In the genomic region with DNA sequence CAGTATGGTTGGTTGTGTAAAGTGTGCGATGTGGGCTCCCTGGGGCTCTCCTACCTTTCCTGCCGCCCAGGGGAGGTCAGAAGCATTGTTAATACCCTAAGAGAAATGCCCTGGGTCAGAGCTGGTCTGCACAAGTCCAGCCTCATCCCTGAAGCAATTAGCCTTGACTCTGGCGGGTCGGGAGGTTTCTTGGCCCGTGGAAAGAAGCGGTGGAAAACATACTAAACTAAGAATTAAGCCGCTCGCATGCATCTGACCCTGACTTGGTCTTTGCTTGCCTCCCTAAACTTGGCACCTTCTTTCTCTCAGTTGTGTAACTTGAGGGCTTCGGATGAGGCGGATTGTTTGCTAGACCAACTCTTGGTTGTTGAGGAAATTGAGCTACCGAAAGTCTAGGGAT, we compare ENCODE assay signal across 9 mouse cellular contexts. TPM values are rescaled to one million over a fixed set of nuclear protein-coding genes. Genes with fewer than 3 reads are reported as not detected.
DNase-seq lines count a peak whose midpoint lies in the region; ATAC-seq and TF ChIP-seq lines count a peak whose summit lies in the region.
"Had no signal": no experiment of that assay in that cellular context is flagged by ENCODE, and none has a peak within 500 bp of the region (broad histone marks: within the 10 kb centered on the region; RNA-seq: fewer than 3 reads in every experiment).

No protein-coding gene starts in this region.

- TF ChIP-seq CTCF in G1E (IDR thresholded peaks at IDR 0.05; ENCODE audit: low read depth, low read length): no peak
- no peak for TF ChIP-seq CTCF in forebrain, postnatal 0 days (IDR thresholded peaks at IDR 0.05; ENCODE audit: low read depth)

- DNase-seq in gastrocnemius, adult 18-20 months (ENCODE audit: low spot score): peak; percentile 2
- no peak for DNase-seq in gastrocnemius, postnatal 14 days
- no peak for DNase-seq in G1E (ENCODE audit: low spot score)
- no peak for DNase-seq in forebrain, postnatal 0 days
- DNase-seq in testis, postnatal 10 days (ENCODE audit: low spot score): no peak
- no peak for DNase-seq in right cerebral cortex, postnatal 4 days

- TF ChIP-seq POLR2A in myocyte (IDR thresholded peaks at IDR 0.05; ENCODE audit: insufficient read length, low read depth): no peak

- H3K9ac ChIP-seq in forebrain, postnatal 0 days: peak overlapping the region; percentile 77; the same call in 1 of the 2 replicates
- H3K9ac ChIP-seq in kidney, embryonic 16.5 days (replicated peaks; ENCODE audit: low read length): peak overlapping the region; percentile 93

- intact Hi-C loops in gastrocnemius, postnatal 14 days (cut with DNase I; ENCODE audit: low total_unique reads): no loop called here

- H3K4me1 ChIP-seq in G1E (ENCODE audit: insufficient read depth, low read depth, low read length): peaks cover 56% of the 10 kb centered on the region
- H3K4me1 ChIP-seq in forebrain, postnatal 0 days (ENCODE audit: insufficient read depth): peaks cover 12% of the 10 kb centered on the region
- H3K4me1 ChIP-seq in kidney, embryonic 16.5 days (ENCODE audit: insufficient read depth, low read length): peaks cover 31% of the 10 kb centered on the region

- no peaks in the 10 kb centered on the region for H3K9me3 ChIP-seq in G1E (replicated peaks)
- no peaks in the 10 kb centered on the region for H3K9me3 ChIP-seq in forebrain, postnatal 0 days (ENCODE audit: low read length)
- no peaks in the 10 kb centered on the region for H3K9me3 ChIP-seq in kidney, embryonic 16.5 days (ENCODE audit: low read length)

- no peaks in the 10 kb centered on the region for H3K27me3 ChIP-seq in G1E (ENCODE audit: insufficient read depth, low read length)
- no peaks in the 10 kb centered on the region for H3K27me3 ChIP-seq in forebrain, postnatal 0 days (ENCODE audit: insufficient read depth, low read length)
- no peaks in the 10 kb centered on the region for H3K27me3 ChIP-seq in kidney, embryonic 16.5 days (ENCODE audit: insufficient read depth, low read length)
- H3K27me3 ChIP-seq in myocyte (ENCODE audit: control insufficient read depth, insufficient read depth, insufficient read length): no peaks in the 10 kb centered on the region
- H3K27me3 ChIP-seq: Patski had no signal

- WGBS in forebrain, postnatal 0 days: 30% methylated on average over 11 of the region's 11 CpGs
- WGBS in kidney, embryonic 16.5 days: 7% methylated on average over 11 of the region's 11 CpGs

- H3K27ac ChIP-seq in forebrain, postnatal 0 days (ENCODE audit: low read depth, low read length): no peak overlapping the region
- peak overlapping the region; percentile 94 for H3K27ac ChIP-seq in kidney, embryonic 16.5 days (ENCODE audit: low read length)

- peak overlapping the region; percentile 95 for H3K4me3 ChIP-seq in G1E (ENCODE audit: low read depth, low read length)
- H3K4me3 ChIP-seq in forebrain, postnatal 0 days (ENCODE audit: low read depth, low read length): peak overlapping the region; percentile 94
- H3K4me3 ChIP-seq in kidney, embryonic 16.5 days (ENCODE audit: low read length): peak overlapping the region; percentile 91
- H3K4me3 ChIP-seq in myocyte: peak overlapping the region; percentile 50

- H3K4me2 ChIP-seq in forebrain, postnatal 0 days (ENCODE audit: low read depth): peak overlapping the region; percentile 93
- H3K4me2 ChIP-seq in kidney, embryonic 16.5 days (replicated peaks; ENCODE audit: low read depth, low read length): peak overlapping the region; percentile 73
- H3K4me2 ChIP-seq in myocyte (ENCODE audit: low read depth): peak overlapping the region; percentile 88

- no peak for ATAC-seq in G1E (ENCODE audit: extremely low read depth, insufficient number of reproducible peaks, low FRiP score, poor library complexity, severe bottlenecking)
- no peak for ATAC-seq in forebrain, postnatal 0 days
- ATAC-seq in kidney, embryonic 16.5 days (ENCODE audit: low FRiP score, low TSS enrichment): no peak
- ATAC-seq: Patski had no signal

- peaks cover 58% of the 10 kb centered on the region for H3K79me2 ChIP-seq in myocyte (ENCODE audit: control insufficient read depth, insufficient read depth)

- H3ac ChIP-seq in myocyte (ENCODE audit: control insufficient read depth, insufficient read length): peak overlapping the region; percentile 94

- peaks cover 26% of the 10 kb centered on the region for H3K36me3 ChIP-seq in G1E (replicated peaks)
- H3K36me3 ChIP-seq in forebrain, postnatal 0 days (ENCODE audit: insufficient read depth): no peaks in the 10 kb centered on the region
- no peaks in the 10 kb centered on the region for H3K36me3 ChIP-seq in kidney, embryonic 16.5 days (ENCODE audit: insufficient read depth, low read length)
- no peaks in the 10 kb centered on the region for H3K36me3 ChIP-seq in myocyte (ENCODE audit: control insufficient read depth, insufficient read depth)

TF ChIP-seq in myocyte, 11 proteins besides CTCF, POLR2A, EP300 and RAD21:
- TF ChIP-seq TCF3 (IDR thresholded peaks at IDR 0.05; ENCODE audit: insufficient read length, low read depth) (no peak), SRF (IDR thresholded peaks at IDR 0.05; ENCODE audit: control insufficient read depth, insufficient read length, low read depth) (no peak), USF1 (IDR thresholded peaks at IDR 0.05; ENCODE audit: low read depth) (no peak), REST (IDR thresholded peaks at IDR 0.05; ENCODE audit: insufficient read depth, insufficient read length) (no peak), POLR2AphosphoS2 (IDR thresholded peaks at IDR 0.05; ENCODE audit: insufficient read length, low read depth) (no peak), MYOD1 (IDR thresholded peaks at IDR 0.05; ENCODE audit: control insufficient read depth in 1 of 3, insufficient read length in 2 of 3, low read depth in 2 of 3) (no peak), CEBPB (IDR thresholded peaks at IDR 0.05; ENCODE audit: insufficient read depth, poor library complexity, severe bottlenecking) (no peak)

RNA-seq across cellular contexts. Expression of a gene that starts 1.8 kb away (rescaled TPM):
- total RNA-seq in gastrocnemius, adult 18-20 months (2021): 10 to 100 TPM; 14.3 to 17.0 TPM
- 10 to 100 TPM; 16.0 to 16.2 TPM for total RNA-seq in gastrocnemius, postnatal 14 days (2021)
- total RNA-seq in G1E (2014; fragmentation: Nextera tagmentation) (147 and 169 TPM in 2 replicates), G1E (2017) (65.6 and 76.7 TPM in 2 replicates)
- polyA plus RNA-seq in G1E (2012) (50.3 and 75.0 TPM in 2 replicates), myocyte (2012; fragmentation: generic; extraction: Trizol) (31.1 TPM)
- total RNA-seq in forebrain, postnatal 0 days (2014; rRNA removed): 77.9 and 92.5 TPM in 2 replicates
- polyA plus RNA-seq in forebrain, postnatal 0 days (2015; fragmentation: Nextera tagmentation; extraction: Ambion mirVana): 12.6 and 17.8 TPM in 2 replicates
- 33.4 and 35.4 TPM in 2 replicates for polyA plus RNA-seq in kidney, embryonic 16.5 days (2015; fragmentation: Nextera tagmentation; extraction: Ambion mirVana)
